Mouse (Mus musculus) heart, adult 2 months (tissue): ENCODE measurements around the gene Apba1. TPM values are rescaled to one million over a fixed set of nuclear protein-coding genes. Genes with fewer than 3 reads are reported as not detected.

ENCODE experiments used
- DNase-seq, 2 experiments: peaks; one replicate each; pipeline ENCODE4 v3.0.0; 2021
- H3K27ac ChIP-seq: fragments of 200-600 bp; 2 replicates; pipeline ENCODE4 v1.8.1; 2022
- H3K27me3 ChIP-seq: fragments of 200-500 bp; 2 replicates; pipeline ENCODE4 v1.6.1; 2012; ENCODE audit warnings: mild to moderate bottlenecking, low read length, inconsistent platforms, mixed read lengths; ENCODE audit not compliant: control insufficient read depth, insufficient read depth
- H3K36me3 ChIP-seq: fragments of 200-500 bp; 2 replicates; pipeline ENCODE4 v1.6.1; 2012; ENCODE audit warnings: low read length, inconsistent platforms; ENCODE audit not compliant: control insufficient read depth, insufficient read depth
- H3K4me1 ChIP-seq: fragments of 200-500 bp; 2 replicates; pipeline ENCODE4 v1.6.1; 2011; ENCODE audit warnings: low read length; ENCODE audit not compliant: control insufficient read depth, insufficient read depth
- H3K4me3 ChIP-seq: fragments of 200-600 bp; 2 replicates; pipeline ENCODE4 v1.8.1; 2022
- H3K79me2 ChIP-seq: fragments of 200-500 bp; replicated peaks from 2 replicates; pipeline ENCODE4 v1.6.1; 2012; ENCODE audit warnings: mild to moderate bottlenecking, inconsistent platforms, low read length, moderate library complexity, mixed read lengths; ENCODE audit not compliant: control insufficient read depth, insufficient read depth
- H3K9ac ChIP-seq: fragments of 200-500 bp; 2 replicates; pipeline ENCODE4 v1.6.1; 2012; ENCODE audit warnings: low read depth, mild to moderate bottlenecking, control low read depth, inconsistent platforms, low read length, mixed read lengths
- CTCF ChIP-seq: fragments of 200-600 bp; IDR thresholded peaks from 2 replicates; pipeline ENCODE4 v1.8.1; 2022; ENCODE audit warnings: antibody characterized with exemption, mild to moderate bottlenecking, moderate library complexity
- EP300 ChIP-seq: fragments of 200-500 bp; IDR thresholded peaks from 2 replicates; pipeline ENCODE4 v1.6.1; 2011; ENCODE audit warnings: low read depth, low read length, control low read depth; ENCODE audit not compliant: insufficient read depth
- POLR2A ChIP-seq: fragments of 200-500 bp; IDR thresholded peaks from 2 replicates; pipeline ENCODE4 v1.6.1; 2011; ENCODE audit warnings: mild to moderate bottlenecking, low read depth, low read length, control low read depth; ENCODE audit not compliant: insufficient read depth
- WGBS: fragments of 180-500 bp; shearing (Covaris S2); methylation state at CpG from one replicate; pipeline ENCODE4 v1.1.7; 2018; 5-methylcytosine and 5-hydroxymethylcytosine counted together
- intact Hi-C: fragments of 180-260 bp; cut with DNase I; formaldehyde crosslinking; loops from one replicate; pipeline ENCODE4 v1.15.1; 2025
- polyA plus RNA-seq: library from polyadenylated mRNA; depleted of rRNA; stranded (reverse); fragments of >200 nt; gene quantifications from 2 replicates; pipeline ENCODE4 v1.2.3, GENCODE M21; 2012
- total RNA-seq, 2 experiments: library from RNA; stranded (reverse); gene quantifications; 2 replicates each; pipeline ENCODE4 v1.2.3; 2021

Apba1 gene
- total and polyA plus RNA-seq, 3 experiments: 2.7 to 3.9 (median 3.0) TPM

GRCm38 (mm10) chr19:23809236-23809635, 50.5 kb downstream of the Apba1 start:
- Histone ChIP-seq H3K4me1 (peaks cover 8% of the 10 kb centered on the region), H3K36me3 (peaks cover 3% of the 10 kb centered on the region; the same call in 1 of the 2 replicates), H3K79me2 (no peaks in the 10 kb centered on the region), H3K9ac (no peak overlapping the region), H3K4me3 (no peak overlapping the region), H3K27ac (no peak overlapping the region), H3K27me3 (no peaks in the 10 kb centered on the region)
- 94% methylated on average over 1 of the region's 1 CpGs for WGBS
- TF ChIP-seq EP300: no peak
- no peak for TF ChIP-seq CTCF
- TF ChIP-seq POLR2A: no peak
- DNase-seq: no peak
- intact Hi-C loops: loop anchor here (5.0 kb wide), 1 partner anchor 52 kb away; the partner anchor contains the start of gene Apba1

GRCm38 (mm10) chr19:23810512-23810911, 51.8 kb downstream of the Apba1 start:
- Histone ChIP-seq H3K27me3 (no peaks in the 10 kb centered on the region), H3K4me1 (peaks cover 6% of the 10 kb centered on the region)
- WGBS: 92% methylated on average over 5 of the region's 5 CpGs

GRCm38 (mm10) chr19:23810976-23811375, 52.3 kb downstream of the Apba1 start:
- TF ChIP-seq CTCF (no peak), POLR2A (no peak), EP300 (no peak)
- no peaks in the 10 kb centered on the region for H3K27me3 ChIP-seq
- no peak for DNase-seq
- no peak overlapping the region for H3K9ac ChIP-seq
- H3K4me3 ChIP-seq: no peak overlapping the region
- H3K4me1 ChIP-seq: peaks cover 6% of the 10 kb centered on the region
- intact Hi-C loops: no loop called here
- WGBS: 93% methylated on average over 5 of the region's 5 CpGs
- H3K79me2 ChIP-seq: no peaks in the 10 kb centered on the region
- peaks cover 3% of the 10 kb centered on the region; the same call in 1 of the 2 replicates for H3K36me3 ChIP-seq
- no peak overlapping the region for H3K27ac ChIP-seq

More at GRCm38 (mm10) chr19:23810512-23810911, 51.8 kb downstream of the Apba1 start:
- Histone ChIP-seq H3K4me3 (no peak overlapping the region), H3K79me2 (no peaks in the 10 kb centered on the region), H3K27ac (no peak overlapping the region), H3K36me3 (peaks cover 3% of the 10 kb centered on the region; the same call in 1 of the 2 replicates), H3K9ac (no peak overlapping the region)
- no peak for DNase-seq
- TF ChIP-seq POLR2A (no peak), EP300 (no peak)
- intact Hi-C loops: no loop called here

GRCm38 (mm10) chr19:23816762-23817161, 58.1 kb downstream of the Apba1 start:
- H3K27ac ChIP-seq: no peak overlapping the region
- no peak for DNase-seq
- no peak overlapping the region for H3K9ac ChIP-seq
- no peaks in the 10 kb centered on the region for H3K79me2 ChIP-seq
- intact Hi-C loops: no loop called here
- no peaks in the 10 kb centered on the region for H3K27me3 ChIP-seq
- TF ChIP-seq CTCF (no peak), POLR2A (no peak), EP300 (no peak)
- WGBS: 86% methylated on average over 13 of the region's 13 CpGs
- H3K4me3 ChIP-seq: no peak overlapping the region
- no peaks in the 10 kb centered on the region for H3K36me3 ChIP-seq
- peaks cover 1% of the 10 kb centered on the region for H3K4me1 ChIP-seq

GRCm38 (mm10) chr19:23817196-23817595, 58.5 kb downstream of the Apba1 start:
- Histone ChIP-seq H3K4me3 (no peak overlapping the region), H3K9ac (no peak overlapping the region), H3K27me3 (no peaks in the 10 kb centered on the region), H3K27ac (no peak overlapping the region), H3K79me2 (no peaks in the 10 kb centered on the region), H3K36me3 (no peaks in the 10 kb centered on the region), H3K4me1 (peaks cover 1% of the 10 kb centered on the region)
- intact Hi-C loops: no loop called here
- TF ChIP-seq CTCF (no peak), EP300 (no peak), POLR2A (no peak)
- DNase-seq: no peak
- 58% methylated on average over 6 of the region's 6 CpGs for WGBS

GRCm38 (mm10) chr19:23819882-23820281, 61.2 kb downstream of the Apba1 start:
- Histone ChIP-seq H3K27ac (no peak overlapping the region), H3K36me3 (no peaks in the 10 kb centered on the region), H3K27me3 (no peaks in the 10 kb centered on the region), H3K79me2 (no peaks in the 10 kb centered on the region), H3K4me1 (peaks cover 1% of the 10 kb centered on the region), H3K4me3 (no peak overlapping the region), H3K9ac (no peak overlapping the region)
- no peak for DNase-seq
- WGBS: 54% methylated on average over 8 of the region's 8 CpGs
- intact Hi-C loops: no loop called here
- TF ChIP-seq CTCF: no peak
- no peak for TF ChIP-seq EP300
- no peak for TF ChIP-seq POLR2A
